Mouse (Mus musculus): Measurements from ENCODE around the gene Krt87. TPM values are rescaled to one million over a fixed set of nuclear protein-coding genes. Genes with fewer than 3 reads are reported as not detected.

Krt87 gene
- polyA plus RNA-seq (2017; shearing (Covaris generic)), result 1 to 10 TPM in 1 of 2 experiments, under 1 TPM in 1; 0.66 to 1.1 TPM

- ATAC-seq, result no peak
These were observed at the start of gene Krt87 for GRCm38 (mm10) chr15:101438555-101438954. Gene Krt87 (minus strand): TSS chr15:101438804.

DNA sequence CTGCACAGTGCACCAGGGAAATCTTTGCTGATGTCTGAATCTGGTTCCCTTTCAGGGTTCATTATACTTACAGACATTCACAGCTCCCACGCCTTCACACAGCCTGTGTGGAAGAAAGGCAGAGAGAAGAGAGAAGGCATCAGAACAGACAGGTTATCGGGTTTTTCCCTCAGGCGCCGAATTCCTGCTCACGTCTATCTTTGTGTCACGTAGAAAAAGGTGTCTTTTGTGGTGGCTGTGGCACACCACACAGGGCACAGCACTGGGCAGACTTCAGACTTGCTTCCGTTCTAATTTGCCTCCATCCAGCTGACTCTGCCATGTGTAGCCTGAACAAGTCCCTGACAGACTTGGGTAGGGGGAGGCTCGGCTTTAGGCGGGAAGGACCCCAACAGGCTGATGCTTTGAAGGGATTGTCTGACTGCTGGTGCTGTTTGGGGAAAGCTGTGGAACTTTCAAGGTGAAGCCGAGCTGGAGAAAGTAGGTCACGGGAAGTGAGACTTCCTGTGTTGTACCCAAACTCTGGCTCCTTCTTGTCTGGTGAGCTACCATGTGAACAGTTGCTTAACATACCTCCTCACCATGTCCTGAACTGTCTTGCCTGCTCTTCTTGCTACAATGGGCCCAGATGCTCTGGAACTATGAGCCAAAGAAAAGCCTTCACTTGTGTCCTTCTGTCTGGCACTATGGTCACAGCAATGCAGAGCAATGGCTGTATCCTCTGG is 47.5 kb upstream of the Krt87 start:
- ATAC-seq, result peak; percentile 53

DNA sequence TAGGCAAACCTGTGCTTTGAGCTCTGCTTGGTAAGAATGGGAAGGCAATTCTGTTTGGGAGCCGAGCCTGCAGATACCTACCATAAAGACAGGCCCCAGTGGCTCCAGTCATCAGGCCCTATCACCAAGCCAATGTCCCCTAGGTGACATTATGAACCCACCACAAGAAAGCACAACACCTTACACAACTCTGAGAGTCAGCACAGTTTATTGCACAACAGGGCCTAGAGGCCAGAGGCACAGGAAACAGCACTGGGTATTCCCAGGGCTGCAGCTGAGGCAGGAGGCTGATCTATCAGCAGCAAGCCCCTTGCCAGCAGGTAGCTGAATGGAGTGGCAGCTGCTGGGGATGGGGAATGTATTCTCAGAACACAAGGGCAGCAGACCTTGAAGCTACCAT is 46.3 kb upstream of the Krt87 start:
- no peak for ATAC-seq

GRCm38 (mm10) chr15:101483646-101484045 is 45.0 kb upstream of the Krt87 start:
- ATAC-seq, result no peak

- ATAC-seq, result no peak
These were observed 43.5 kb upstream of the Krt87 start for GRCm38 (mm10) chr15:101482056-101482455.

GRCm38 (mm10) chr15:101479666-101480060 is 41.1 kb upstream of the Krt87 start:
- ATAC-seq, result no peak

GRCm38 (mm10) chr15:101479007-101479665 is 40.5 kb upstream of the Krt87 start:
- ATAC-seq, result peak; percentile 60

DNA sequence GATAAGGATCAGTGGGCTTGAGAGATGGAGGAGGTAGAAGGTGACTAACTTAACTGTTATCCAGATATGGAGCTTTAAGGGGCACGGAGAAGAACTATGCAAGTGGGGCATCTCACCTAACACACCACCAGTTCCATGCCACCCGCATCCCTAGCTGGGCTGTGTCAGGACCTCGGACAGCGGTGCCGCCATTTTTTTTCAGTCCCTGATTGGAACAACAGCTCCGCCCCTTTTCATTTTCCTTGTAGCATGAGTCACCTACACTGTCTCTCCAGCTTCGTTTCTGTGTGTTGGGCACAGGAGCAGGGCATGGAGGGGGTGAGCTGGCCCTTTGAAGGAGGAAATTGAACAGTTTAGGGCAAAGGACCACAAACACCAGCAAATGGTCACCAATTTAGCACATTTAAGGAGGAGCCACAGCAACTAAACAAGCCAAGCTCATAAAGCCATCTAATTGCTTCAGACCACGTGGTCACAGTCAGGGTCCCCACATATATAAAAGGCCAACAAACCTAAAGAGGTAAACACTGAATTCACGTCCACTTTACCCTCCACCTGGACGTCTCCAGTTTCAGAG is 34.4 kb upstream of the Krt87 start, which contains the start of gene Krt86:
Krt86 (plus strand) TSS at position 527 of the 577 bp plus-strand sequence.
- ATAC-seq, result no peak

DNA sequence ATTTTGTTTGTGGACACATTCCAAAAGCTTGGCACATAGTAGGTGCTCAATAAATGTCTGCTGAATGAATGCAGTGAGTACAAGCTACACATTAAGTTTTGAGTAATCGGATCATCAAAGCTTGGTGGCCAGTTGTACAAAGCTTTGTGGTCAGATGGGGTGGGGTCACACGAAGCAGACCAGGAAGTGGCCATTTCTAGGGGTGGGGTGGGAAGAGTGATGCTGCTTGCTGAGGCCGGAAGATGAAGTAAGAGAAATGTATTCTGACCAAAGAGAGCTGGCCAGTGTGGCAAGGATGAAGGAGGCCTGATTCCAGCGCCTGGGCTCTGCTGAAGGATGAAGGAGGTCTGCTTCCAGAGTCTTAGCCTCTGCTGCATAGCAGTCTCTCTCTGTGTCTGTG is 30.5 kb upstream of the Krt87 start:
- no peak for ATAC-seq

DNA sequence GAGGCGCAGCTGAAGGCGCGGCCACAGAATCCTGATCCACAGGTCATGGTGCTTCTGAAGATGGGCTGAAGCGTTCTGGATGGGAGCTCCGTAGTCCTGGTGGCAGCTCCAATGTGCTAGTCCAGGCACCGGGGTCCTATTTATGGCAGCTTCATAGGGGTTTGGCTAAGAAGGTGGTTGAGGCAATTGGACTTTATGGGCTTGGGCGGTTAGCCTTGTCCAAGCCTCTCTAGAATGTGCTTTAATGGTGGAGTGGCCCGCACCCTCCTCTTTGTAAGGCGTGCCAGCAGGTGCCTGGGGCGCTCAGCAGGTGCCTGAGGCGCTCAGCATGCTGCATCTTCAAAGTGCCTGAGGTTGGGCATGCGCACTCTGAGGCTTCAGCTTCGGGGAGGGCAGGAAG is 25.0 kb upstream of the Krt87 start, which contains the start of gene Krt81:
Krt81 (minus strand) TSS at position 101 of the 400 bp plus-strand sequence.
- no peak for ATAC-seq

DNA sequence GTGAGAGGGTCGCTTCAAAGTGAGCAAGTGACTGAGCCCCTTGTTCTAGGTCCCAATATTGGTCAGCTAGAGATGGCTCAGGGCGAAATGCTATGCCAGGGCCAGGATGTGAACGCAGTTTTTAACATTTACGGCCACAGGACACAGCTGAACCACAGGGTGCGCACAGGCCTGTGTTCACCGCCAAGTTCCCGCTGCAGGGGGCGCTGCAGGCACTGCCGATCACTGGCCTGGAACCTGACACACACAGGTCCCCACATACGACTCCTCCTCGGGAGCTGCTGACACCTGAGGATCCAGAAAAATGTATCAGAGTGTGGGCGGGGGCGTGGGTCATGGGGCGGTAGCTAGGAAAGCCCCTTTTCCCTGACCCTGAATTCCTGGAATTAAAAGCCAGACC is 20.7 kb upstream of the Krt87 start:
- ATAC-seq, result no peak

GRCm38 (mm10) chr15:101458361-101458930 is 19.8 kb upstream of the Krt87 start:
- ATAC-seq, result no peak

DNA sequence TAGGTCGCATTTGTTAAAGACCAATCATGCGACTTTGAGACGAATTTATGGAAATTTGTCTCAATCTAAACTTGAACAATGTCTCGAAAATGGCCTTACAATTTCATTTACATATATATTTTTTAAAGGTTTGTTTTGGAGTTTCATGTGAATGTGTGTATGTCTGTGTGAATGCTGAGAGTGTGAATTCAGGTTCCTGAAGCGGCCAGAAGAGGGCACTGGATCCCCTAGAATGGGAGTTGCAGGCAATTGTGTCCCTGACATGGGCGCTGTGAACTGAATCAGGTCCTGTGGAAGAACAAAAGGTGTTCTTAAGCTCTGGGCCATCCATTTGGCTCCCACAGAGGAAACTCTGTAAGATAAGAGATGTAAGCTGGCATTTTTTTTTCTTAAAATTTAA is 17.3 kb upstream of the Krt87 start:
- no peak for ATAC-seq

DNA sequence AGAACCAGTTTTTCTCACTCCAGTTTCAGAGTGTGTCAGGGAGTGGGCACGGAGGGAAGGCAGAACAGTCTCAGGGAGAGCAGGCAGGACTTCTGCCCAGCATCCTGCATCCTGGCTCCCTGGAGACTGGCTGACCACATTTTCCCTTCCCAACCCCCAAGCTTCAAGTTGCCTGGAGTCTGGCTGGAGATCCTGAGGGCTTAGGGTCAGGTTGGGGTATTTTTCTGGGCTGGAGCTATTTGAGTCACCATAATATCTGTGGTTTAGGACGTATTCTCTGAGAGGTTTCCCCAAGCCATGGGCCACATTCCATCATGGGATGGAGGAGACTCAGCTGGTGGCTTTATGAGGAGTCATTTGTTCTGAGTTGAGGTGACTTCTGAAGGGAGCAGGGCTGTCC is 16.7 kb upstream of the Krt87 start:
- ATAC-seq, result no peak

- no peak for ATAC-seq
These were observed 16.2 kb upstream of the Krt87 start for GRCm38 (mm10) chr15:101454774-101455173.

DNA sequence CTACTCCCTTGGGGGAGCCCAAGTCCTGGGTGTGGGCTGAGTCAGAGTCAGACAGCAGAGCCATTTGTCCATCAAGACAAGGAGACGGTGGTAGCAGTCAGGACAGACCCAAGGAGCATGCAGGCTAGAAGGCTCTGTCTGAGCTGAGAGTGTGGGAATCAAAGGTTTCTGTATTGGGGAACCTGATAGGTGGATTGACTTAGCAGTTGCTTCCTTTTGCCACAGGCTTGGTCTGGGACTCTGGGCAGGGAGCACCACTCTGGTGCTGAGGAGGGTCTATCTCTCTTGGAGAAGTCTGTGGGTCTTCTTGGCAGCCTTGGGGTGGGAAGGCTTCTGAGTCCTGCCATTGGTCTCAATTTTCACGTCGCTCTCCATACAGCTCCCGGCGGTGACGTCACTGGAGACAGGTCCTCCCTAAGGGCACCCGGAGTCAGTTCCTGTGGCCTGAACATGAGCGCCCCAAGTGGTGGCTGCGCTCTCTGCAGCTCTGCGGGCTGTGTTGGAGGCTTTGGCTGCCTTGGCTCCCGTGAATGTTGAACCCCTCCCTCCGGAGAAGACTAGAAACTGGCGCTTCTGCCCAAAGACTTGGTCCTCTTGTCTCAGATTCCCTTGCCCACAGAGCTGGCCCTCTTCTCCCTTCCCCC is 14.6 kb upstream of the Krt87 start:
- no peak for ATAC-seq

GRCm38 (mm10) chr15:101447444-101447843 is 8.8 kb upstream of the Krt87 start, which contains the start of gene Krt88:
Gene Krt88 (plus strand): TSS chr15:101447744.
- no peak for ATAC-seq

DNA sequence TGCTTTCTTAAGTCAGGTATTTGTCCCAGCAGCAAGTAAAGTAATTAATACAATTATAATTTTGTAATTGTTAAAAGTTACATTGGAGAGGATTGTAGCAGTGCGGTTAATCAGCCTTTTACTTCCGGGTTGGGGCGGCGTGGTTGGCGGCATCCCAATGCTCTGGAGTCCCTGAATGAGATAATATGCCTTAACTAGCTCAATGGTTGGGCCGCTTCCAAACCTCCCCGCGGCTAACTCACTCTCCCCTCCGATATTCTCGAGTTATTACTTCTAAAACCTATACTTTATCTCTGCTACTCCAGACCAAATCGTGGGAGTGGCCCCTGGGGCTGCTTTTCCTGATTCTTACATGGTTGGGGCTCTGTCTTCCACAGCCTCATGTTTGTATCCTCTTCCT is 8.0 kb upstream of the Krt87 start:
- no peak for ATAC-seq

GRCm38 (mm10) chr15:101440837-101441236 is 2.2 kb upstream of the Krt87 start:
- ATAC-seq, result no peak

DNA sequence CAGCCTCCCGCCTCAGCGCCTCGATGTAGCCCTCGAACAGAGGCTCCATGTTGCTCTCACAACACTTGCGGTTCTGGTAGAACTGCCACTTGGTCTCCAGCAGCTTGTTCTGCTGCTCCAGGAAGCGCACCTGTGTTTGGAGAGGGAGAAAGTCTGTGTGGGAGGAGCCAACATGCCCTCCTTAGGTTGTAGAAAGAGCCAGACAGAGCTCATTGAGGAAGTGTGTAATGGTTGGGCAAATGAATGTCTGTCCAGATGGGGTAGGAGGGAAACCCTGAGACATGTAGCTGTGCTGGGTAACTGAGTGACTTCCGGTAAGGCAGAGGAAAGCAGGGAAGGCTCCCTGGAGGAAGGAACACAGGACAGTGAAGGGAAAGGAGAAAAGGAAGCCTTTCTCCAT is 2.0 kb downstream of the Krt87 start:
- no peak for ATAC-seq

DNA sequence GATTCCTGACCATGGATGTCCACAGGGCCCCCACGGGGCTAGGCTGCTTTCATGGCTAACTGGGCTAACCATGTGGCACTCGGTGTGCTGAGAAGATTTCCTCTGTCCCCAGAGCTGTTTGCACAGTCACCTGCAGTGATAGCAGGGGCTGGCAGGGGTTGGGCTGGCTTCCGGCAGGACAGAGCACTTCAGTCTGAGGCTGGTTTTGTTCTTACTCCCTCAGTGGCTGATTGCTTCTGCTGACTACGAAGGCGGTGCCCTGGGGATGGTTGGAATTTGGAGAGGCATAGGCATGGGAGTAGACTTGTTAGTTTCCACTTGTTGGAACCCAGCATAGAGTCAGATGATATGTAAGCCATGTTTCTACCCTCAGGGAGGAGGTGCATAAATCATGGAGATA is 13.7 kb downstream of the Krt87 start:
- ATAC-seq, result no peak

GRCm38 (mm10) chr15:101420903-101421302 is 17.7 kb downstream of the Krt87 start:
- ATAC-seq, result no peak

DNA sequence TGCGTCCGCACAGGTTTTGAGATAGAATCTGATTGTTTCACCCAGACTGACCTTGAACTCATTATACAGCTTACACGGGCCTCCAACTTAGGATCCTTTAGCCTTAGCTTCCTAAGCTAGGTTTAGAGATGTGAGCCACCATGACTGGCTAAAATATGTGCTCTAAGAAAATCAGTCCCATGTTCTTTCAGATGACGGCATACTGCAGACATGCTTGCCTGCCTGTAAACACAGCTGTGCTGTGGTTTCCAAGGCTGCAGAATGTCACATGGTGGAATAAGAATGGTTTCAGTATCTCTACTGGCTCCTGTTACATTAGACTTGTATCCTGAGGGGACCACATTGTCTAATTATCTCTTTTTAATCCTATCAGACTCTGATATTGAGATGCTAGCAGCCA is 19.7 kb downstream of the Krt87 start:
- ATAC-seq, result no peak

All from CD4-positive, CD25-positive, alpha-beta regulatory T cell, adult 4 months (primary cell).